Mouse (Mus musculus): ENCODE results near the gene Anks1b. TPM values are rescaled to one million over a fixed set of nuclear protein-coding genes. Genes with fewer than 3 reads are reported as not detected.
A peak's percentile ranks its signal among the peaks of the same experiment; 100 is the strongest.

Anks1b gene
- polyA plus RNA-seq, 1 experiment from 2014 or later: 3.0 TPM

DNA sequence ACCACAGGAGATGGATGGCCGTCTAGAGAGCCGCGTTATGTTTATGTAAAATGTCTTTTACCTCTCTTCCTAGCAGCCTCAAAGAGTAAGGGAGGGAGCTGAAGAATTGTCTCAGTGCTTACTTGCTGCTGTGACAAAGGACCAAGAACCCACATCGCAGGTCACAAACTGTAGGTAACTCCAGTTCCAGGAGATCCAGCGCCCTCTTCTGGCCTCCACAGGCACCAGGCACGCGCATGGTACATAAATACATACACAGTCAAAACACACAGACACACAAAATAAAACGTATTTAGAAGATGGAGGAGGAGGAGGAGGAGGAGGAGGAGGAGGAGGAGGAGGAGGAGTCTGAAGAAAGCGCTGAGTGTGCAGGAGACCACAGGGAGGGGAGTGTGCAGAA lies 845.4 kb downstream of the Anks1b start:
- Histone ChIP-seq H3K4me1 (ENCODE audit: control insufficient read depth, insufficient read depth, low read length) (no peaks in the 10 kb centered on the region), H3K4me3 (ENCODE audit: low read depth, low read length) (no peak overlapping the region), H3K4me2 (ENCODE audit: low read depth, low read length) (no peak overlapping the region), H3K27ac (replicated peaks; ENCODE audit: low read depth, low read length) (no peak overlapping the region), H3K9ac (replicated peaks; ENCODE audit: low read length) (no peak overlapping the region), H3K36me3 (replicated peaks; ENCODE audit: control insufficient read depth, insufficient read depth, low read depth, low read length) (no peaks in the 10 kb centered on the region), H3K9me3 (replicated peaks; ENCODE audit: control insufficient read depth, low read length) (no peaks in the 10 kb centered on the region), H3K27me3 (ENCODE audit: control insufficient read depth, insufficient read depth, low read length) (no peaks in the 10 kb centered on the region)
- DNase-seq (ENCODE audit: low spot score): no peak
- 97% methylated on average over 9 of the region's 9 CpGs for WGBS
- ATAC-seq (replicated peaks; ENCODE audit: insufficient number of reproducible peaks, low FRiP score, low TSS enrichment, low read depth): no peak

DNA sequence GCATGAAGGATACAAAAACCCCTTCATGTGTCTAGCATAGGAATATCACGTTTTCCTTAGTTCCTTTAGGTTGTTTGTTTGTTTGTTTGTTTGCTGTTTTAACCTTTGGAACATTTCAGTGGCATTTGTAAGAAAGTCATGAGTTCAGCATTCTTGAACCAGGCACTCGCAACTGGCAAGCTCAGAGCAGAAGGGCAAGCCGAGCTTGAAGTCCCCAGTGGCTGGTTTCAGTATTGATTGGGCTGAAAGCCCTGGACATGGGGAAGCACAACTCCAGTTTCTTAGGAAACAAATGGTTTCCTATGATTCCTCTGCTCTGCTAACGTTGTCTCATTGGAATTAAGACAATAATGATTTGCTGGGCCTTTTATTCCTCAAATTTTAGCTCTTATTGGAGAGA lies 846.7 kb downstream of the Anks1b start:
- H3K27me3 ChIP-seq (ENCODE audit: control insufficient read depth, insufficient read depth, low read length): no peaks in the 10 kb centered on the region
- no peak for ATAC-seq (replicated peaks; ENCODE audit: insufficient number of reproducible peaks, low FRiP score, low TSS enrichment, low read depth)
- no peak overlapping the region for H3K4me2 ChIP-seq (ENCODE audit: low read depth, low read length)
- H3K4me1 ChIP-seq (ENCODE audit: control insufficient read depth, insufficient read depth, low read length): no peaks in the 10 kb centered on the region
- H3K9ac ChIP-seq (replicated peaks; ENCODE audit: low read length): no peak overlapping the region
- H3K27ac ChIP-seq (replicated peaks; ENCODE audit: low read depth, low read length): no peak overlapping the region
- H3K9me3 ChIP-seq (replicated peaks; ENCODE audit: control insufficient read depth, low read length): no peaks in the 10 kb centered on the region
- no peak overlapping the region for H3K4me3 ChIP-seq (ENCODE audit: low read depth, low read length)
- no peaks in the 10 kb centered on the region for H3K36me3 ChIP-seq (replicated peaks; ENCODE audit: control insufficient read depth, insufficient read depth, low read depth, low read length)
- no peak for DNase-seq (ENCODE audit: low spot score)
- WGBS: 53% methylated on average over 4 of the region's 4 CpGs

DNA sequence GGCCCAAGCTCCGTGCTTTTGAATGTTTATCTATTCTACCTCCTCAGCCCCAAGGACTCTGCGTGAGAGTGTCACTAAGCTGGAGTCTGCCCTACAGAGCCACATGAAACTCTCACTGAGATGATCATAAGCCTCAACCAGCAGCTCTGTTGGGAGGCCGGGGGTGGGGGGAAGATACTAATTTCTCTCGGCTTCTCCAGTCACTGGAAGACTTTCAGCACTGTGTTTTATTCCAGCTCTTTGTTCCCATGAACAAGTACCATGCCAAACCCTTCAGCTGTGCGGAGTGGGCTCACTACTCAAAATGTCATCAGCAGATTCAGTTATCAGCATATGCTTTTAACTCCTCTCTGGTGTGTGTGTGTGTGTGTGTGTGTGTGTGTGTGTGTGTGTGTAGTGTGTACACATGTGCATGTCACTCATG lies 849.8 kb downstream of the Anks1b start:
- no peaks in the 10 kb centered on the region for H3K9me3 ChIP-seq (replicated peaks; ENCODE audit: control insufficient read depth, low read length)
- ATAC-seq (replicated peaks; ENCODE audit: insufficient number of reproducible peaks, low FRiP score, low TSS enrichment, low read depth): no peak
- H3K4me3 ChIP-seq (ENCODE audit: low read depth, low read length): no peak overlapping the region
- no peak for DNase-seq (ENCODE audit: low spot score)
- no peaks in the 10 kb centered on the region for H3K4me1 ChIP-seq (ENCODE audit: control insufficient read depth, insufficient read depth, low read length)
- no peak overlapping the region for H3K9ac ChIP-seq (replicated peaks; ENCODE audit: low read length)
- WGBS: 77% methylated on average over 5 of the region's 5 CpGs
- H3K27me3 ChIP-seq (ENCODE audit: control insufficient read depth, insufficient read depth, low read length): no peaks in the 10 kb centered on the region
- H3K36me3 ChIP-seq (replicated peaks; ENCODE audit: control insufficient read depth, insufficient read depth, low read depth, low read length): no peaks in the 10 kb centered on the region
- H3K27ac ChIP-seq (replicated peaks; ENCODE audit: low read depth, low read length): no peak overlapping the region
- no peak overlapping the region for H3K4me2 ChIP-seq (ENCODE audit: low read depth, low read length)

DNA sequence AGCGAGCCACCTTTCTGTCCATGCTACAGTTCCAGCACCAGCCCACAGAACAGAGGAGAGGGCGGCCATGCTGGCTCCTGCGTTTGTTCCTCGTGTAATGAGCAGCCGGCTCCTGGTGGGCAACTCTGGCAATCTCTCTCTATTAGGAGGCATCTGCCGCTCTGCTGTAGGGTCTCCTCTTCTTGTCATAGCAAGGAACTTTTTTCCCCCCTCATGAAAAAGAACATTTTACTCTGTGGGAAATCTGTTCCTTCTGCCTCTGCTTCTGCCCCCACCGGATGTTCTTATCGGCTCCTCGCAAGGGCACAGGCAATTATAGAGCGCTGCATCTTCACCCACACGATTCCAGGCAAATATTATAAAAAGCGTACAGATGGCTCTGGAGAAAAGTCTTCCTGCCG lies 850.6 kb downstream of the Anks1b start:
- ATAC-seq (replicated peaks; ENCODE audit: insufficient number of reproducible peaks, low FRiP score, low TSS enrichment, low read depth) (no peak), DNase-seq (ENCODE audit: low spot score) (no peak)
- H3K4me3 ChIP-seq (ENCODE audit: low read depth, low read length): no peak overlapping the region

DNA sequence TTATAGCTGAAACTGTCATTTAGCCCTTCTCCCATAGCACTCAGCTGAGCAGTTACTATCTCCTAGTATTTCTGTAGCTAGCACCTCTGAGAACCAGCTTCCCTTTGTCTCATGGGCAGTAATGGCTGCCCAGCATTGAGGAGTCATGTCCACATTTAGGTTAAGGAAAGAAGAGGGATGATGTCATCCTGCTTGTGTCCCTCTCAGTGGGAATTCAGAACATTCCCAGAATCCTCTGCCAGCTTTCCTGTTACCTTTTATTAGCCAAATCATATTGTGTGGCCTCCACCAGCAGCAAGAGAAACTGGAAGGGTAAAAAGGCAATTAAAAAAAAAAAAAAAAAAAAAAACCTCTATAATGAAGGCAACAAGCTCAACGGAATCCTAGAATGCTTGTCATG lies 851.6 kb downstream of the Anks1b start:
- no peaks in the 10 kb centered on the region for H3K36me3 ChIP-seq (replicated peaks; ENCODE audit: control insufficient read depth, insufficient read depth, low read depth, low read length)
- H3K4me1 ChIP-seq (ENCODE audit: control insufficient read depth, insufficient read depth, low read length): no peaks in the 10 kb centered on the region
- H3K27ac ChIP-seq (replicated peaks; ENCODE audit: low read depth, low read length): no peak overlapping the region
- ATAC-seq (replicated peaks; ENCODE audit: insufficient number of reproducible peaks, low FRiP score, low TSS enrichment, low read depth): no peak
- no peak overlapping the region for H3K4me2 ChIP-seq (ENCODE audit: low read depth, low read length)
- H3K27me3 ChIP-seq (ENCODE audit: control insufficient read depth, insufficient read depth, low read length): no peaks in the 10 kb centered on the region
- WGBS: 80% methylated on average over 1 of the region's 1 CpGs
- DNase-seq (ENCODE audit: low spot score): no peak
- H3K9me3 ChIP-seq (replicated peaks; ENCODE audit: control insufficient read depth, low read length): no peaks in the 10 kb centered on the region
- no peak overlapping the region for H3K9ac ChIP-seq (replicated peaks; ENCODE audit: low read length)
- no peak overlapping the region for H3K4me3 ChIP-seq (ENCODE audit: low read depth, low read length)

More for the DNA sequence above, 850.6 kb downstream of the Anks1b start:
- H3K27ac ChIP-seq (replicated peaks; ENCODE audit: low read depth, low read length): no peak overlapping the region
- no peak overlapping the region for H3K4me2 ChIP-seq (ENCODE audit: low read depth, low read length)
- H3K27me3 ChIP-seq (ENCODE audit: control insufficient read depth, insufficient read depth, low read length): no peaks in the 10 kb centered on the region
- H3K9ac ChIP-seq (replicated peaks; ENCODE audit: low read length): no peak overlapping the region
- H3K4me1 ChIP-seq (ENCODE audit: control insufficient read depth, insufficient read depth, low read length): no peaks in the 10 kb centered on the region
- WGBS: 86% methylated on average over 13 of the region's 13 CpGs
- H3K36me3 ChIP-seq (replicated peaks; ENCODE audit: control insufficient read depth, insufficient read depth, low read depth, low read length): no peaks in the 10 kb centered on the region
- no peaks in the 10 kb centered on the region for H3K9me3 ChIP-seq (replicated peaks; ENCODE audit: control insufficient read depth, low read length)

DNA sequence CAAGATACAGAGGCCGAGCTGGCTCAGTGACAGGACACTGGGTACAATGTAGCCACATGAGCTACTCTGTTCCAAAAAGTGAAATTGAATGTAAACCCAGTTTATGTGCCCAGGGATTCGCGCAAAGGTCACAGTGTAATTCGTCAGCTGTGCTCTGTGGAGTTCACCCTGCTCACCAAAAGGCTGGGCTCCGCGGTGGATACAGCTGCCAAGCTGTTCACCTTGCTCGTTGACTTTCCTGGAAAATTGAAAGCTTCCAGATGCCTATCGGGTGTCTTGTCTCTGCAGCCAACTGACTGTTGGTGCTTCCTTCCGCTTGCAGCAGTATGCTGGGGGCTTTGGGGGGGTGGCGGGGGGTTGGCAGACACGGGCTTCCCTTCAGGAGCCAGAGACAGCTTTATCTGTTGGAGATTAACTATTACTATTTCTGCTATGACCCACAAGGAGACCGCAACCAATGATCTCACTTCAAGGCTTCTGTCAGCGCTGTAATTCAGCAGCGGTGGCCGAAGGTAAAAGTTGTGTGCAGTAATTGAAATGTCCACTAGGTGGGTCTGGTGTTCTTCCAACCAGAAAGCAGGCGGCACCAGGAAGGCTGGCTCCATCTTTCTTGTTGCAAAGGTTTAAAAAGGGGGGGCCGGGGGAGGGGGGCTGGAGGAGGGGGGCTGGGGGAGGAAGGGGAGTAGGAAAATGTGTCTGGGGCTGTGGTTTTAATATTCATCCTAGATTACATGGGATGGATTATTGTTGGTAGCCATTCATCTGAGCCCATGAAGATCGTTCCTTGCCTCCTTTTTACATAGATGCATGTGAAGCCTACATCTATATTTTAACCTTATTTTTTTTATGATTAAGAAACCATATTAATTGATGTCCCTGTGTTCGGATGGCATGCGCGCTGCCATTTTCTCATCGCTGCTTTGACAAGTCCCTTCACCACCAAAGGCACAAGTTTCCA lies 855.4 kb downstream of the Anks1b start:
- DNase-seq (ENCODE audit: low spot score) (peak; percentile 91), ATAC-seq (replicated peaks; ENCODE audit: insufficient number of reproducible peaks, low FRiP score, low TSS enrichment, low read depth) (peak; percentile 54; the same call in 1 of the 2 replicates)
- Histone ChIP-seq H3K36me3 (replicated peaks; ENCODE audit: control insufficient read depth, insufficient read depth, low read depth, low read length) (no peaks in the 10 kb centered on the region), H3K4me1 (ENCODE audit: control insufficient read depth, insufficient read depth, low read length) (no peaks in the 10 kb centered on the region), H3K4me3 (ENCODE audit: low read depth, low read length) (no peak overlapping the region), H3K27me3 (ENCODE audit: control insufficient read depth, insufficient read depth, low read length) (no peaks in the 10 kb centered on the region), H3K4me2 (ENCODE audit: low read depth, low read length) (peak overlapping the region; percentile 33), H3K9me3 (replicated peaks; ENCODE audit: control insufficient read depth, low read length) (no peaks in the 10 kb centered on the region), H3K9ac (replicated peaks; ENCODE audit: low read length) (no peak overlapping the region), H3K27ac (replicated peaks; ENCODE audit: low read depth, low read length) (no peak overlapping the region)
- 29% methylated on average over 22 of the region's 22 CpGs for WGBS

DNA sequence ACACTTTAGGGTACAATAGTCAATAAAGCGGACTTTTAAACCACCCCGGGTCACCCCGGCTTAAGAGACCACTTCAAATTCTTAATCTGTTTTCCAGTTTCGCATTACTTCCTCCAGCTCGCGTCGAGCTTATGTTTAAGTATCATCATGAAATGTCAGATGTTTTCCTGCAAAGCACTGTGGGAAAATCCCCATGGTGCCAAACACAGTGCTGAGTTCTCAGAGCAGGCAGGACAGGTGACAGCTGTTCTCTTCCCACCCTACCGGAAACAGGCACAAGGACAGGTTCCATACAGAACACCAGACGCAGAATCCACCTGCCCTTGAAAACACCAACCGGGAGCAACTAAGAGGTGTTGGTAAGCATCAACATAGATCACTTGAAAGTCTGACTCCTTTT lies 856.2 kb downstream of the Anks1b start:
- Histone ChIP-seq H3K27ac (replicated peaks; ENCODE audit: low read depth, low read length) (no peak overlapping the region), H3K4me1 (ENCODE audit: control insufficient read depth, insufficient read depth, low read length) (no peaks in the 10 kb centered on the region), H3K27me3 (ENCODE audit: control insufficient read depth, insufficient read depth, low read length) (no peaks in the 10 kb centered on the region), H3K36me3 (replicated peaks; ENCODE audit: control insufficient read depth, insufficient read depth, low read depth, low read length) (no peaks in the 10 kb centered on the region), H3K9me3 (replicated peaks; ENCODE audit: control insufficient read depth, low read length) (no peaks in the 10 kb centered on the region), H3K4me2 (ENCODE audit: low read depth, low read length) (no peak overlapping the region), H3K4me3 (ENCODE audit: low read depth, low read length) (no peak overlapping the region), H3K9ac (replicated peaks; ENCODE audit: low read length) (no peak overlapping the region)
- 46% methylated on average over 10 of the region's 10 CpGs for WGBS
- ATAC-seq (replicated peaks; ENCODE audit: insufficient number of reproducible peaks, low FRiP score, low TSS enrichment, low read depth) (no peak), DNase-seq (ENCODE audit: low spot score) (no peak)

DNA sequence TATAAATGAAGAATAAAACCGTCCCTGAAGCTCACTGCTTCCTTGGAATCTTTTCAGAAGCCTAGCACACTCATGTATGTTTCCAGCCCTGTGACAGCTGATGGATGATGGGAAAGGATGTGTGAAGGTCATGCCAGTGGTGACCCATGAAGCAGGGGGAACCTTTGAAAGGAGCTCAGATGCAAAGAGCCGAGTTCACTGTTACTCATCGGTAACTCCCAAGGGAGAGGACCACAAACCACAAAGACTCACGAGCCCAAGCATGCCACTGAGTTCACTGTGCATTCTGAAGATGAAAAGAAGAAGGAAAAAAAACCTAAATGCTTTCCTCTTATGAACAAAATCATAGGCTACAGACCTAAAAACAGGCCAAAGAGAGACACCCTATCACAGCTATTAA lies 859.5 kb downstream of the Anks1b start:
- Histone ChIP-seq H3K4me3 (ENCODE audit: low read depth, low read length) (no peak overlapping the region), H3K9ac (replicated peaks; ENCODE audit: low read length) (no peak overlapping the region), H3K27me3 (ENCODE audit: control insufficient read depth, insufficient read depth, low read length) (no peaks in the 10 kb centered on the region), H3K4me1 (ENCODE audit: control insufficient read depth, insufficient read depth, low read length) (no peaks in the 10 kb centered on the region), H3K4me2 (ENCODE audit: low read depth, low read length) (no peak overlapping the region), H3K27ac (replicated peaks; ENCODE audit: low read depth, low read length) (no peak overlapping the region), H3K9me3 (replicated peaks; ENCODE audit: control insufficient read depth, low read length) (no peaks in the 10 kb centered on the region), H3K36me3 (replicated peaks; ENCODE audit: control insufficient read depth, insufficient read depth, low read depth, low read length) (no peaks in the 10 kb centered on the region)
- DNase-seq (ENCODE audit: low spot score): no peak
- ATAC-seq (replicated peaks; ENCODE audit: insufficient number of reproducible peaks, low FRiP score, low TSS enrichment, low read depth): no peak
- WGBS: 58% methylated on average over 4 of the region's 4 CpGs

Measured in embryonic facial prominence, embryonic 11.5 days (tissue).